Mouse (Mus musculus) liver, embryonic 14.5 days (tissue): ENCODE results near the gene Ccnb2. TPM values are rescaled to one million over a fixed set of nuclear protein-coding genes. Genes with fewer than 3 reads are reported as not detected.

Experiments used
- ATAC-seq: fragments of 200-750 bp; cut with Nextera tagmentation; 2 replicates; pipeline ENCODE4 v1.8.0; 2017; ENCODE audit warnings: moderate number of reproducible peaks, mild to moderate bottlenecking, moderate library complexity; ENCODE audit not compliant: insufficient read depth
- DNase-seq, 3 experiments: peaks; one replicate each; pipeline ENCODE4 v3.0.0-alpha.2; 2012 to 2013; ENCODE audit warnings: low read depth in 3 of 3, low spot score in 3 of 3
- H3K27ac ChIP-seq: fragments of 300-500 bp; sonication (generic); 2 replicates; pipeline ENCODE4 v1.5.1; 2014; ENCODE audit warnings: moderate library complexity, mild to moderate bottlenecking, control low read depth, inconsistent platforms
- H3K27me3 ChIP-seq: fragments of 300-500 bp; sonication (generic); 2 replicates; pipeline ENCODE4 v1.6.1; 2014; ENCODE audit warnings: mild to moderate bottlenecking, low read length, moderate library complexity; ENCODE audit not compliant: control insufficient read depth, insufficient read depth
- H3K36me3 ChIP-seq: fragments of 300-500 bp; sonication (generic); replicated peaks from 2 replicates; pipeline ENCODE4 v1.6.1; 2014; ENCODE audit warnings: low read depth; ENCODE audit not compliant: control insufficient read depth, insufficient read depth
- H3K4me1 ChIP-seq, 2 experiments: fragments of 200-500 bp in 1 of 2; fragments of 300-500 bp in 1 of 2; sonication (generic) in 1 of 2; replicated peaks; 2 replicates each; pipeline ENCODE4 v1.6.1; 2012 to 2014; ENCODE audit warnings: antibody characterized with exemption in 1 of 2, inconsistent platforms in 1 of 2, low read length in 1 of 2; ENCODE audit not compliant: control insufficient read depth in 2 of 2, insufficient read depth in 2 of 2
- H3K4me2 ChIP-seq: fragments of 300-500 bp; sonication (generic); 2 replicates; pipeline ENCODE4 v1.6.1; 2014; ENCODE audit warnings: low read depth, mild to moderate bottlenecking, control low read depth, moderate library complexity
- H3K4me3 ChIP-seq, 2 experiments: fragments of 200-500 bp in 1 of 2; fragments of 300-500 bp in 1 of 2; sonication (generic) in 1 of 2; 2 replicates each; pipeline ENCODE4 v1.5.1; 2012 to 2014; ENCODE audit warnings: low read depth in 2 of 2, low read length in 2 of 2, mild to moderate bottlenecking in 2 of 2, control low read depth in 1 of 2, inconsistent platforms in 1 of 2, moderate library complexity in 1 of 2; ENCODE audit not compliant: insufficient read depth in 1 of 2
- H3K9ac ChIP-seq: fragments of 300-500 bp; sonication (generic); replicated peaks from 2 replicates; pipeline ENCODE4 v1.6.1; 2014; ENCODE audit warnings: mild to moderate bottlenecking, control low read depth, moderate library complexity
- H3K9me3 ChIP-seq: fragments of 300-500 bp; sonication (generic); 2 replicates; pipeline ENCODE4 v1.6.1; 2016; ENCODE audit warnings: low read length, mixed read lengths; ENCODE audit not compliant: control insufficient read depth
- CTCF ChIP-seq: IDR thresholded peaks from 2 replicates; pipeline ENCODE4 v1.5.1; 2016; ENCODE audit warnings: antibody characterized with exemption, low read depth, control low read depth
- EP300 ChIP-seq: IDR thresholded peaks from 2 replicates; pipeline ENCODE4 v1.6.1; 2016; ENCODE audit warnings: antibody characterized with exemption, low read depth
- WGBS: fragments of 180-500 bp; shearing (Covaris S2); extraction: QIAGEN DNeasy Blood & Tissue Kit; methylation state at CpG from one replicate; pipeline ENCODE4 v1.1.7; 2014; ENCODE audit not compliant: insufficient replicate concordance; 5-methylcytosine and 5-hydroxymethylcytosine counted together
- microRNA-seq: library from miRNA; unstranded; fragments of <30 nt; microRNA quantifications from one replicate; pipeline ENCODE4, GENCODE M21; 2016
- polyA plus RNA-seq, 2 experiments: library from polyadenylated mRNA; depleted of rRNA in 1 of 2; stranded (reverse) in 1 of 2; unstranded in 1 of 2; fragments of >200 nt; fragmentation: Nextera tagmentation in 1 of 2; extraction: Ambion mirVana in 1 of 2; gene quantifications; 2 replicates each; pipeline versions ENCODE4 v1.2.1 to v1.2.3; 2012 to 2014

Gene Ccnb2
- polyA plus RNA-seq, 2 experiments: 116 to 233 TPM

GRCm38 (mm10) chr9:70371638-70372037, 49.7 kb downstream of the Ccnb2 start:
- Histone ChIP-seq H3K4me1 (no peaks in the 10 kb centered on the region), H3K27me3 (no peaks in the 10 kb centered on the region), H3K27ac (no peak overlapping the region), H3K9ac (no peak overlapping the region), H3K9me3 (no peaks in the 10 kb centered on the region), H3K36me3 (no peaks in the 10 kb centered on the region), H3K4me3 (no peak overlapping the region), H3K4me2 (no peak overlapping the region)
- WGBS: 41% methylated on average over 5 of the region's 5 CpGs
- no peak for DNase-seq
- TF ChIP-seq EP300 (no peak), CTCF (no peak)
- ATAC-seq: no peak

GRCm38 (mm10) chr9:70366898-70367297, 54.4 kb downstream of the Ccnb2 start:
- 24% methylated on average over 6 of the region's 6 CpGs for WGBS
- Histone ChIP-seq H3K27ac (no peak overlapping the region), H3K9ac (no peak overlapping the region), H3K27me3 (no peaks in the 10 kb centered on the region), H3K4me1 (no peaks in the 10 kb centered on the region), H3K4me3 (no peak overlapping the region), H3K36me3 (no peaks in the 10 kb centered on the region), H3K9me3 (no peaks in the 10 kb centered on the region), H3K4me2 (no peak overlapping the region)
- DNase-seq (no peak), ATAC-seq (no peak)
- no peak for TF ChIP-seq CTCF
- no peak for TF ChIP-seq EP300

- Histone ChIP-seq H3K4me1 (no peaks in the 10 kb centered on the region), H3K4me2 (no peak overlapping the region), H3K27me3 (no peaks in the 10 kb centered on the region), H3K36me3 (no peaks in the 10 kb centered on the region), H3K9me3 (no peaks in the 10 kb centered on the region), H3K27ac (no peak overlapping the region), H3K4me3 (no peak overlapping the region), H3K9ac (no peak overlapping the region)
- TF ChIP-seq EP300 (no peak), CTCF (no peak)
- WGBS: 47% methylated on average over 2 of the region's 2 CpGs
- ATAC-seq (no peak), DNase-seq (no peak)
These were observed 55.4 kb downstream of the Ccnb2 start for GRCm38 (mm10) chr9:70365915-70366314.

DNA sequence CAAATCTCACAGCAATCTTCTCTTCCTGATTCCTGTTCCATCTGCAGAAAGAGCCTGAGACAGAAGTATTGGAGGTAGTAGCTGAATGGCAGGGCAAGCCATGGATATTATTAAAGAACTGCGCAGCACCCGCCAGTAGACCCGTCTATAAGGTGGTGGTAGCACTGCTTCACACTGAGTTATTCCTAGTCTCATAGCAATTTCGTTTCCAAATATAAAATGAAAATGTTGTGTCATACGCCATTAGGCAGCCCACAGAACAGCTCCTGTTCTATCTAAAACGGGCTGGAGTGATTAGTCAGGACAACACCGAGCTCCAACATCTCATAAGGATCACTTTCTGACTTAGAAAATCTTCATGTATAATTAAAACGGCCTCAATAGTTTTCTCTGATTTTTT, 56.6 kb downstream of the Ccnb2 start:
- ATAC-seq (no peak), DNase-seq (no peak)
- no peaks in the 10 kb centered on the region for H3K4me1 ChIP-seq
- no peaks in the 10 kb centered on the region for H3K9me3 ChIP-seq
- H3K9ac ChIP-seq: no peak overlapping the region
- H3K27me3 ChIP-seq: no peaks in the 10 kb centered on the region
- 63% methylated on average over 8 of the region's 8 CpGs for WGBS
- H3K36me3 ChIP-seq: no peaks in the 10 kb centered on the region
- TF ChIP-seq CTCF (no peak), EP300 (no peak)
- no peak overlapping the region for H3K4me2 ChIP-seq
- H3K4me3 ChIP-seq: no peak overlapping the region
- H3K27ac ChIP-seq: no peak overlapping the region

DNA sequence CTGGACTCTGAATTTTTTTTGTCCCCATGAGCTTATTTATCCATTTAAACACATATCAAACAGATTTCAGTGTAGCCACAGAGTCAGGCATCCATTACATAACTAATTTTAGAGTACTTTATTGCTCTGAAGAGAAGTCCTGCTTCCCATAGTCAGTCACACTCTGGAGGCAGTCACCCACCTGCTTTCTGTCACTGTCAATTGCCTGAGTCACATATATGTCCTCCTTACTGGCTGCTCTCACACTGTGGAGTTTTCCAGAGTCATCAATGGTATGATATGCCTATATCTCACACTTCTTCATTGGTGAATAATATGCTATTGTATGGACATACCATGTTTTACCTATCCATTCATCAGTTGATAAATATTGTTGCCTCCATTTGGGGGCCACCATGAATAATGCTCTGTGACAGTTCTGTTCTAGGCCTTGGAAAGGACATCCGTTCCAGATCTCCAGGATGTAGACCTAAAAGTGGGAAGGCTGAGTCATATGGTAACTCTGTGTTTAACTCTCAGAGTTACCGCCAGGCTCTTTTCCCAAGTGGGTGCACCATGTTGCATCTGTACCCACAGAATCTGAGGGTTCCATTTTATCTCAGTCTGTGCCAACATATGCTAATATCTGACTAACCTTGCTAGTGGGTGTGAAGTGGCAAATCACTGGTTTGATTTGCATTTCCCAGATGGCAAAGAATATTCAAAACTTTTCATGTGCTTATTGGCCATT, 61.8 kb downstream of the Ccnb2 start:
- Histone ChIP-seq H3K36me3 (no peaks in the 10 kb centered on the region), H3K27me3 (no peaks in the 10 kb centered on the region), H3K9ac (no peak overlapping the region), H3K4me3 (no peak overlapping the region), H3K27ac (no peak overlapping the region), H3K9me3 (no peaks in the 10 kb centered on the region), H3K4me1 (no peaks in the 10 kb centered on the region), H3K4me2 (no peak overlapping the region)
- 74% methylated on average over 2 of the region's 2 CpGs for WGBS
- DNase-seq: no peak
- TF ChIP-seq CTCF: no peak
- no peak for TF ChIP-seq EP300
- no peak for ATAC-seq

Small RNA genes within 50 kb of the gene (microRNA-seq; reads per million reads assigned to microRNA genes)
- gene Mir5626: 5.1 reads per million, percentile 7 among the genes with 10 or more reads in this experiment

Other genes starting within 250 kb of the Ccnb2 start
- 0.83 and 1.1 TPM in 2 replicates for gene Myo1e, start 214.2 kb downstream of the Ccnb2 start, polyA plus RNA-seq (2012; rRNA removed)
- 1.8 and 2.3 TPM in 2 replicates for gene Myo1e, start 214.2 kb downstream of the Ccnb2 start, polyA plus RNA-seq (2014; fragmentation: Nextera tagmentation; extraction: Ambion mirVana)
- gene Rnf111, start 82.2 kb upstream of the Ccnb2 start, polyA plus RNA-seq (2012; rRNA removed): 8.1 and 8.3 TPM in 2 replicates
- 6.1 and 7.2 TPM in 2 replicates for gene Rnf111, start 82.2 kb upstream of the Ccnb2 start, polyA plus RNA-seq (2014; fragmentation: Nextera tagmentation; extraction: Ambion mirVana)
- gene Sltm, start 121.2 kb upstream of the Ccnb2 start, polyA plus RNA-seq (2012; rRNA removed): 7.9 and 17.2 TPM in 2 replicates
- 12.7 and 15.6 TPM in 2 replicates for gene Sltm, start 121.2 kb upstream of the Ccnb2 start, polyA plus RNA-seq (2014; fragmentation: Nextera tagmentation; extraction: Ambion mirVana)
- 0.47 and 0.50 TPM in 2 replicates for gene Gm10642, start 234.7 kb upstream of the Ccnb2 start, polyA plus RNA-seq (2012; rRNA removed)
- 0.66 and 0.86 TPM in 2 replicates for gene Gm10642, start 234.7 kb upstream of the Ccnb2 start, polyA plus RNA-seq (2014; fragmentation: Nextera tagmentation; extraction: Ambion mirVana)
- gene Mindy2, start 235.6 kb upstream of the Ccnb2 start, polyA plus RNA-seq (2012; rRNA removed): 5.2 and 7.8 TPM in 2 replicates
- 13.7 and 15.3 TPM in 2 replicates for gene Mindy2, start 235.6 kb upstream of the Ccnb2 start, polyA plus RNA-seq (2014; fragmentation: Nextera tagmentation; extraction: Ambion mirVana)